Comparison of ENCODE assay signal across 20 mouse cellular contexts in the genomic region with DNA sequence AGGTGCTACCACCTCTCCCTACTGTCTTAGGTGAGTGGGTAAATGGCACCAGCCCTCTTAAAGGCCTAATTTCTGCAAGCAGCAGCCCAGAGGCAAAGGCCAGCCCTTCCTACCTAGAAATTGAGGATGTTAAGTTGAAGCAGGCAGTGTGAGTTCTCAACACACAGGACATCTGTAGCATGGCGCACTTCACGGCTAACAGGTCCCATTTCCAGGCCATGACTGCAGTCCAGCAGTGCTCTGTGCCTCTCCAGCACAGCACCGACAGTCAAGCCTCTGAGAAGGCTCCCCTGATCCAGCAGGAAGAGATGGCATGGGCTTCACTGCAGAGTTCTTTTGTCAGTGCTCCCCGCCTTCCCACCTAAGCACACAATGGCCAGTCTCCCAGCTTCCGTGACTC.
"Had no signal": no experiment of that assay in that cellular context is flagged by ENCODE, and none has a peak within 500 bp of the region (broad histone marks: within the 10 kb centered on the region; RNA-seq: fewer than 3 reads in every experiment).

No protein-coding gene starts in this region.

- H3K27me3 ChIP-seq: limb, embryonic 13.5 days; liver, embryonic 12.5 days; liver, embryonic 15.5 days; lung, embryonic 15.5 days; megakaryocyte, embryonic 14.5 days had no signal

- H3K9ac ChIP-seq: limb, embryonic 13.5 days; liver, embryonic 12.5 days; liver, embryonic 15.5 days; lung, embryonic 15.5 days had no signal

- H3K4me2 ChIP-seq: limb, embryonic 13.5 days; liver, embryonic 12.5 days; liver, embryonic 15.5 days; lung, embryonic 15.5 days; midbrain, embryonic 11.5 days had no signal

- H3K9me3 ChIP-seq: limb, embryonic 10.5 days; limb, embryonic 13.5 days; liver, embryonic 12.5 days; liver, embryonic 15.5 days; lung, embryonic 15.5 days; megakaryocyte, embryonic 14.5 days had no signal

- DNase-seq: kidney, adult 18-20 months; kidney, adult 9 months; kidney, postnatal 14 days; kidney, postnatal 4 days; liver; lung, adult 18-20 months; lung, postnatal 10 days; lung, postnatal 36 days; thymus, adult 2 months; thymus, postnatal 14 days; thymus, postnatal 4 days had no signal

- H3K4me3 ChIP-seq: limb, embryonic 10.5 days; limb, embryonic 13.5 days; liver, embryonic 12.5 days; liver, embryonic 15.5 days; lung, embryonic 15.5 days; megakaryocyte, embryonic 14.5 days had no signal

- H3K4me1 ChIP-seq: limb, embryonic 10.5 days; limb, embryonic 13.5 days; liver, embryonic 12.5 days; liver, embryonic 15.5 days; lung, embryonic 15.5 days had no signal

- H3K27ac ChIP-seq: limb, embryonic 10.5 days; limb, embryonic 13.5 days; liver, embryonic 12.5 days; liver, embryonic 15.5 days; lung, embryonic 15.5 days; stomach, postnatal 0 days had no signal

- ATAC-seq: intestine, embryonic 16.5 days; liver, embryonic 12.5 days had no signal
